Mouse (Mus musculus): ENCODE results near the gene Bace2.

Bace2 gene

GRCm38 (mm10) chr16:97356499-97357187 is at the start of gene Bace2:
TSS of gene Bace2 (plus strand) at chr16:97356742.
- DNase-seq (ENCODE audit: low spot score), result peak; percentile 73

GRCm38 (mm10) chr16:97307594-97307993 is 48.9 kb upstream of the Bace2 start:
- no peak for DNase-seq (ENCODE audit: low spot score)

- DNase-seq (ENCODE audit: low spot score), result no peak
These were observed 46.6 kb upstream of the Bace2 start for GRCm38 (mm10) chr16:97309796-97310569.

- DNase-seq (ENCODE audit: low spot score), result no peak
These were observed 46.0 kb upstream of the Bace2 start for GRCm38 (mm10) chr16:97310570-97310846.

- no peak for DNase-seq (ENCODE audit: low spot score)
These were observed 43.4 kb upstream of the Bace2 start for GRCm38 (mm10) chr16:97312960-97313686.

GRCm38 (mm10) chr16:97321576-97321975 is 35.0 kb upstream of the Bace2 start:
- DNase-seq (ENCODE audit: low spot score), result no peak

GRCm38 (mm10) chr16:97322604-97323003 is 33.9 kb upstream of the Bace2 start:
- no peak for DNase-seq (ENCODE audit: low spot score)

- no peak for DNase-seq (ENCODE audit: low spot score)
These were observed 30.6 kb upstream of the Bace2 start for GRCm38 (mm10) chr16:97325975-97326374.

- DNase-seq (ENCODE audit: low spot score), result no peak
These were observed 27.9 kb upstream of the Bace2 start for GRCm38 (mm10) chr16:97328602-97329001.

GRCm38 (mm10) chr16:97353013-97353412 is 3.5 kb upstream of the Bace2 start:
- no peak for DNase-seq (ENCODE audit: low spot score)

- no peak for DNase-seq (ENCODE audit: low spot score)
These were observed 1.9 kb upstream of the Bace2 start for GRCm38 (mm10) chr16:97354632-97355031.

- DNase-seq (ENCODE audit: low spot score), result peak; percentile 17
These were observed 763 bp downstream of the Bace2 start for GRCm38 (mm10) chr16:97357188-97357821.

GRCm38 (mm10) chr16:97362231-97362888 is 5.8 kb downstream of the Bace2 start:
- no peak for DNase-seq (ENCODE audit: low spot score)

- DNase-seq (ENCODE audit: low spot score), result no peak
These were observed 9.6 kb downstream of the Bace2 start for GRCm38 (mm10) chr16:97366141-97366540.

GRCm38 (mm10) chr16:97370258-97370657 is 13.7 kb downstream of the Bace2 start:
- peak; percentile 17 for DNase-seq (ENCODE audit: low spot score)

GRCm38 (mm10) chr16:97387955-97388354 is 31.4 kb downstream of the Bace2 start:
- no peak for DNase-seq (ENCODE audit: low spot score)

GRCm38 (mm10) chr16:97391289-97391688 is 34.7 kb downstream of the Bace2 start:
- DNase-seq (ENCODE audit: low spot score), result no peak

GRCm38 (mm10) chr16:97391701-97392384 is 35.3 kb downstream of the Bace2 start:
- DNase-seq (ENCODE audit: low spot score), result no peak

GRCm38 (mm10) chr16:97396436-97396835 is 39.9 kb downstream of the Bace2 start:
- no peak for DNase-seq (ENCODE audit: low spot score)

GRCm38 (mm10) chr16:97397945-97398531 is 41.5 kb downstream of the Bace2 start:
- DNase-seq (ENCODE audit: low spot score), result no peak

- DNase-seq (ENCODE audit: low spot score), result no peak
These were observed 43.4 kb downstream of the Bace2 start for GRCm38 (mm10) chr16:97399991-97400390.

All from ovary, adult 18-20 months (tissue).